Mouse (Mus musculus): ENCODE data around the gene Gm21970. TPM values are rescaled to one million over a fixed set of nuclear protein-coding genes. Genes with fewer than 3 reads are reported as not detected.
A peak's percentile ranks its signal among the peaks of the same experiment; 100 is the strongest.

Gene Gm21970
- polyA plus RNA-seq (2015; fragmentation: Nextera tagmentation; extraction: Ambion mirVana), result not detected in 2 replicates

DNA sequence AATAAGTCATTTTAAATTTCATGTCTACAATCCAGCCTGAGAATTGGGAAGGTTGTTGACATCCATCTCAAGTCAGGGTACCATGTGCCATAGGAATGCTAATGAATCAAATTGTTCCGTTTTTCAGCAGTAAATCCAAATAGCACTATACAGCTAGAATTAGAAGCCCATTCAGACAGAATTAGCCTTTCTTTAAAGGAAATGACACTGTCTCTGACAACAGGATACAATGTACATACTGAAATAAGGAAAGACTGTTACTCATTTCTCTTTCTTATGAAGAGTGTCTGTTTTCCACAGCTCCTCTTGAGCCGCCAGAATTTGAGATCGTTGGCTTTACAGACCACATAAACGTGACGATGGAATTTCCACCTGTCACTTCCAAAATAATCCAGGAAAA lies at the start of gene Gm21970:
Gm21970 (plus strand) TSS at position 301 of the 400 bp plus-strand sequence.
- peaks cover 17% of the 10 kb centered on the region for H3K36me3 ChIP-seq (ENCODE audit: control insufficient read depth, insufficient read depth, low read length)

GRCm38 (mm10) chr16:91346491-91346890 lies 45.0 kb upstream of the Gm21970 start:
- Histone ChIP-seq H3K27me3 (replicated peaks; ENCODE audit: control insufficient read depth, insufficient read depth, low read length) (no peaks in the 10 kb centered on the region), H3K36me3 (ENCODE audit: control insufficient read depth, insufficient read depth, low read length) (no peaks in the 10 kb centered on the region), H3K9me3 (ENCODE audit: control insufficient read depth, low read length) (no peaks in the 10 kb centered on the region), H3K9ac (ENCODE audit: low read depth, low read length) (no peak overlapping the region), H3K27ac (ENCODE audit: low read length) (no peak overlapping the region), H3K4me1 (ENCODE audit: control insufficient read depth, insufficient read depth, low read length) (no peaks in the 10 kb centered on the region), H3K4me2 (ENCODE audit: low read depth, low read length) (no peak overlapping the region), H3K4me3 (ENCODE audit: low read length) (no peak overlapping the region)
- WGBS, result 66% methylated on average over 9 of the region's 9 CpGs
- ATAC-seq, result no peak

More for the DNA sequence above, at the start of gene Gm21970:
- Histone ChIP-seq H3K4me1 (ENCODE audit: control insufficient read depth, insufficient read depth, low read length) (no peaks in the 10 kb centered on the region), H3K9ac (ENCODE audit: low read depth, low read length) (no peak within 1 kb of the TSS), H3K27me3 (replicated peaks; ENCODE audit: control insufficient read depth, insufficient read depth, low read length) (no peaks in the 10 kb centered on the region), H3K4me3 (ENCODE audit: low read length) (no peak within 1 kb of the TSS), H3K9me3 (ENCODE audit: control insufficient read depth, low read length) (no peaks in the 10 kb centered on the region), H3K4me2 (ENCODE audit: low read depth, low read length) (no peak within 1 kb of the TSS), H3K27ac (ENCODE audit: low read length) (no peak within 1 kb of the TSS)
- WGBS, result 74% methylated on average over 5 of the region's 5 CpGs
- ATAC-seq, result no peak

GRCm38 (mm10) chr16:91347491-91348263 lies 43.8 kb upstream of the Gm21970 start:
- H3K4me1 ChIP-seq (ENCODE audit: control insufficient read depth, insufficient read depth, low read length), result no peaks in the 10 kb centered on the region
- no peaks in the 10 kb centered on the region for H3K36me3 ChIP-seq (ENCODE audit: control insufficient read depth, insufficient read depth, low read length)
- H3K27ac ChIP-seq (ENCODE audit: low read length), result no peak overlapping the region
- no peak for ATAC-seq
- H3K27me3 ChIP-seq (replicated peaks; ENCODE audit: control insufficient read depth, insufficient read depth, low read length), result no peaks in the 10 kb centered on the region
- H3K4me2 ChIP-seq (ENCODE audit: low read depth, low read length), result no peak overlapping the region
- WGBS, result 60% methylated on average over 20 of the region's 20 CpGs
- no peak overlapping the region for H3K4me3 ChIP-seq (ENCODE audit: low read length)
- H3K9ac ChIP-seq (ENCODE audit: low read depth, low read length), result no peak overlapping the region
- no peaks in the 10 kb centered on the region for H3K9me3 ChIP-seq (ENCODE audit: control insufficient read depth, low read length)

GRCm38 (mm10) chr16:91348264-91348565 lies 43.3 kb upstream of the Gm21970 start:
- 78% methylated on average over 14 of the region's 14 CpGs for WGBS
- no peak overlapping the region for H3K27ac ChIP-seq (ENCODE audit: low read length)
- H3K9ac ChIP-seq (ENCODE audit: low read depth, low read length), result no peak overlapping the region
- ATAC-seq, result no peak
- H3K4me1 ChIP-seq (ENCODE audit: control insufficient read depth, insufficient read depth, low read length), result no peaks in the 10 kb centered on the region
- no peak overlapping the region for H3K4me3 ChIP-seq (ENCODE audit: low read length)
- no peaks in the 10 kb centered on the region for H3K27me3 ChIP-seq (replicated peaks; ENCODE audit: control insufficient read depth, insufficient read depth, low read length)
- H3K4me2 ChIP-seq (ENCODE audit: low read depth, low read length), result no peak overlapping the region
- no peaks in the 10 kb centered on the region for H3K36me3 ChIP-seq (ENCODE audit: control insufficient read depth, insufficient read depth, low read length)
- H3K9me3 ChIP-seq (ENCODE audit: control insufficient read depth, low read length), result no peaks in the 10 kb centered on the region

GRCm38 (mm10) chr16:91348588-91349330 lies 42.8 kb upstream of the Gm21970 start:
- Histone ChIP-seq H3K27me3 (replicated peaks; ENCODE audit: control insufficient read depth, insufficient read depth, low read length) (no peaks in the 10 kb centered on the region), H3K27ac (ENCODE audit: low read length) (no peak overlapping the region), H3K4me1 (ENCODE audit: control insufficient read depth, insufficient read depth, low read length) (no peaks in the 10 kb centered on the region), H3K9me3 (ENCODE audit: control insufficient read depth, low read length) (no peaks in the 10 kb centered on the region), H3K4me3 (ENCODE audit: low read length) (no peak overlapping the region), H3K36me3 (ENCODE audit: control insufficient read depth, insufficient read depth, low read length) (no peaks in the 10 kb centered on the region), H3K9ac (ENCODE audit: low read depth, low read length) (no peak overlapping the region), H3K4me2 (ENCODE audit: low read depth, low read length) (no peak overlapping the region)
- WGBS, result 70% methylated on average over 28 of the region's 28 CpGs
- ATAC-seq, result no peak

- H3K4me2 ChIP-seq (ENCODE audit: low read depth, low read length), result no peak overlapping the region
- 4% methylated on average over 7 of the region's 7 CpGs for WGBS
- no peak overlapping the region for H3K4me3 ChIP-seq (ENCODE audit: low read length)
- H3K36me3 ChIP-seq (ENCODE audit: control insufficient read depth, insufficient read depth, low read length), result no peaks in the 10 kb centered on the region
- no peak overlapping the region for H3K9ac ChIP-seq (ENCODE audit: low read depth, low read length)
- H3K4me1 ChIP-seq (ENCODE audit: control insufficient read depth, insufficient read depth, low read length), result no peaks in the 10 kb centered on the region
- no peaks in the 10 kb centered on the region for H3K27me3 ChIP-seq (replicated peaks; ENCODE audit: control insufficient read depth, insufficient read depth, low read length)
- no peaks in the 10 kb centered on the region for H3K9me3 ChIP-seq (ENCODE audit: control insufficient read depth, low read length)
- H3K27ac ChIP-seq (ENCODE audit: low read length), result no peak overlapping the region
- ATAC-seq, result peak; percentile 27; the same call in 1 of the 2 replicates
Measured at GRCm38 (mm10) chr16:91352084-91352562, 39.4 kb upstream of the Gm21970 start.

DNA sequence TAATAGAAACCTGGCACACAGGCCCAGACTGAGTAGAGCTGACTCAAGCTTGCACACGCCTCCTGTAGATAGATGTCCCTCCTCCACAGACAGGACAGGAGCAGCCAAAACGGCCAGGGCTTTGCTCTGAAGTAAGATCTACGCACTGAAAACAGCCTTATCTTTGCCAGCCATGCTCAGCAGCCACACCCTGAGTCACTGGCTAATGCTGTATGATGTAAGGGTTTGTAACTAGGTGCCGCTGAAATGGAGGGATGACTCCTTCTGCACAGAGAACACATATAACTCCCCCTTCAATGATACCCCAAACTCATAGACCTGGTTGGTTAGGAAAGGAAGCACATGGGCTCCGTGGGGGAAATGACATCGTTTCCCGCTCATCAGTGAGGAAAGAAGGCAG lies 38.8 kb upstream of the Gm21970 start:
- H3K27me3 ChIP-seq (replicated peaks; ENCODE audit: control insufficient read depth, insufficient read depth, low read length), result no peaks in the 10 kb centered on the region
- H3K4me3 ChIP-seq (ENCODE audit: low read length), result no peak overlapping the region
- H3K4me2 ChIP-seq (ENCODE audit: low read depth, low read length), result no peak overlapping the region
- peak; percentile 88 for ATAC-seq
- H3K9me3 ChIP-seq (ENCODE audit: control insufficient read depth, low read length), result no peaks in the 10 kb centered on the region
- no peak overlapping the region for H3K9ac ChIP-seq (ENCODE audit: low read depth, low read length)
- 56% methylated on average over 7 of the region's 7 CpGs for WGBS
- H3K36me3 ChIP-seq (ENCODE audit: control insufficient read depth, insufficient read depth, low read length), result no peaks in the 10 kb centered on the region
- H3K27ac ChIP-seq (ENCODE audit: low read length), result no peak overlapping the region
- H3K4me1 ChIP-seq (ENCODE audit: control insufficient read depth, insufficient read depth, low read length), result no peaks in the 10 kb centered on the region

GRCm38 (mm10) chr16:91353177-91353576 lies 38.3 kb upstream of the Gm21970 start:
- Histone ChIP-seq H3K4me3 (ENCODE audit: low read length) (no peak overlapping the region), H3K27me3 (replicated peaks; ENCODE audit: control insufficient read depth, insufficient read depth, low read length) (no peaks in the 10 kb centered on the region), H3K36me3 (ENCODE audit: control insufficient read depth, insufficient read depth, low read length) (no peaks in the 10 kb centered on the region), H3K27ac (ENCODE audit: low read length) (no peak overlapping the region), H3K4me2 (ENCODE audit: low read depth, low read length) (no peak overlapping the region), H3K9ac (ENCODE audit: low read depth, low read length) (no peak overlapping the region), H3K9me3 (ENCODE audit: control insufficient read depth, low read length) (no peaks in the 10 kb centered on the region), H3K4me1 (ENCODE audit: control insufficient read depth, insufficient read depth, low read length) (no peaks in the 10 kb centered on the region)
- ATAC-seq, result peak; percentile 66; the same call in 1 of the 2 replicates
- 83% methylated on average over 6 of the region's 6 CpGs for WGBS

GRCm38 (mm10) chr16:91353638-91354037 lies 37.9 kb upstream of the Gm21970 start:
- H3K27ac ChIP-seq (ENCODE audit: low read length), result no peak overlapping the region
- H3K9ac ChIP-seq (ENCODE audit: low read depth, low read length), result no peak overlapping the region
- H3K4me2 ChIP-seq (ENCODE audit: low read depth, low read length), result no peak overlapping the region
- WGBS, result 84% methylated on average over 5 of the region's 5 CpGs
- no peaks in the 10 kb centered on the region for H3K4me1 ChIP-seq (ENCODE audit: control insufficient read depth, insufficient read depth, low read length)
- H3K36me3 ChIP-seq (ENCODE audit: control insufficient read depth, insufficient read depth, low read length), result no peaks in the 10 kb centered on the region
- no peak for ATAC-seq
- H3K4me3 ChIP-seq (ENCODE audit: low read length), result no peak overlapping the region
- H3K9me3 ChIP-seq (ENCODE audit: control insufficient read depth, low read length), result no peaks in the 10 kb centered on the region
- no peaks in the 10 kb centered on the region for H3K27me3 ChIP-seq (replicated peaks; ENCODE audit: control insufficient read depth, insufficient read depth, low read length)
